Mouse (Mus musculus) urinary bladder, adult 18-20 months (tissue): ENCODE measurements around the gene 1600002K03Rik.
"Not testable (repeated sequence)": the region's sequence is repeated elsewhere in the genome, so short reads cannot be mapped to it uniquely, and the experiment has no call there.

Experiments
- DNase-seq, 2 experiments: peaks; one replicate each; pipeline ENCODE4 v3.0.0; 2022; ENCODE audit warnings: low spot score in 2 of 2, mixed read lengths in 2 of 2

1600002K03Rik gene

GRCm38 (mm10) chr10:80166136-80166535, 6.6 kb upstream of the 1600002K03Rik start:
- not testable (repeated sequence) for DNase-seq

DNA sequence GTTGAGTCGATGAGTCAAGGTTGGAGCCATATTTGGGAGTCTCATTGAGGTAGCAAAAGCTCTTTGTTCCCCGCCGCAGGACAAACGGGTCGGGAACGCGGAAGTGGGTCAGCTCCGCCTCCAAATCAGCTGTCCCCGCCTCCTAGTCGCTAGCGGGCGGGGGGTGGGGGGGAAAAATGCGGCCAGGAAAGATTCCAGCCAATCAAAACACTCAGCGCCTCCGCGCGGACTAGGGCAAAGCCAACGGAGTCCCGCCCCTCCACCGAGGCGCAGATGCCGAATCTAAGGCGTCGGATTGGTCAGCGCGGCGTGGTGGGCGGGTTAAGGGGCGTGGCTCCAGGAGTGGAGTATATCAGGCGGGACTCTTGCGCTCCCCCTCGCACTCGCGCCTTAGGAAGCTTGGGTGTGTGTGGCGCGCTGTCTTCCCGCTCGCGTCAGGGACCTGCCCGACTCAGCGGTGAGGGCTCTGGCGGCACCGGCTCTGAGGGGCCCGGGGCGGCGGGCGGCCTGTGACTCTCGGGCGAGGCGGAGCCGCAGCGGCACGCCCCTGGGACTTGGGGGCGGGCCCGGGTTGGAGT, 5.2 kb upstream of the 1600002K03Rik start:
- peak; percentile 96 to 99 for DNase-seq

- peak; percentile 90 for DNase-seq
Observed at GRCm38 (mm10) chr10:80168038-80168661, 4.6 kb upstream of the 1600002K03Rik start.

GRCm38 (mm10) chr10:80169070-80169469, 3.7 kb upstream of the 1600002K03Rik start:
- DNase-seq = no peak

- DNase-seq = no peak
Observed at GRCm38 (mm10) chr10:80169651-80170050, 3.1 kb upstream of the 1600002K03Rik start.

DNA sequence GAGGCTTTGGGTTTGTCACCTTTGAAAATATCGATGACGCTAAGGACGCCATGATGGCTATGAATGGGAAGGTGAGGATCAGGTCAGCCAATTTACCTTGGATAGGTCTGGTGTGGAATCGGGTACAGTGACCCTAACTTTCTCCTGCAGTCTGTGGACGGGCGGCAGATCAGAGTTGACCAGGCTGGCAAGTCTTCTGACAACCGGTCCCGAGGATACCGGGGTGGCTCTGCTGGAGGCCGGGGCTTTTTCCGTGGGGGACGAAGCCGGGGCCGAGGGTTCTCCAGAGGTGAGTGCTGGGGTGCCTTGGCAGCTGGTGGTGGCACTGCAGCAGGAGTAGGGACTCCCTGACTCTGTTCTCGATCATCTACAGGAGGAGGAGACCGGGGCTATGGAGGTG, 2.7 kb upstream of the 1600002K03Rik start:
- DNase-seq = no peak

GRCm38 (mm10) chr10:80170601-80171021, 2.1 kb upstream of the 1600002K03Rik start:
- DNase-seq = no peak

DNA sequence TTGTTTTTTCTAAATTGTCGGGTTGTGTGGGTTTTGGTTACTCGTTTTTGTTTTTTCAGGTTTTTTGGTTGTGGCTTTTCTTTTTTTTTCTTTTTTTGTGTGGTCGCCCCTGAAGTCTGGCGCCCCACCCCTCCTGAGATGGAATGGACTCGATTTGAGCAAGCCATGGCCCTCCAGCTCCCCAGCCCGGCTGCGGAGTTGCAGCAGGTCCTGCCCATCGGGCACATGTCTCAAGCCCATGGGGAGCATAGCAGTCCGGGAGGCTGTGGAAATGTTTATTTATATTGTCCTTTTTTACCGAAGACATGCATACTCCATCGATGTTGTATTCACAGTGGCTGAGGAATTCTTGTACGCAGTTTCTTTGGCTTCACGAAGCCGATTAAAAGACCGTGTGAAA, 1.5 kb upstream of the 1600002K03Rik start:
- DNase-seq = no peak

DNA sequence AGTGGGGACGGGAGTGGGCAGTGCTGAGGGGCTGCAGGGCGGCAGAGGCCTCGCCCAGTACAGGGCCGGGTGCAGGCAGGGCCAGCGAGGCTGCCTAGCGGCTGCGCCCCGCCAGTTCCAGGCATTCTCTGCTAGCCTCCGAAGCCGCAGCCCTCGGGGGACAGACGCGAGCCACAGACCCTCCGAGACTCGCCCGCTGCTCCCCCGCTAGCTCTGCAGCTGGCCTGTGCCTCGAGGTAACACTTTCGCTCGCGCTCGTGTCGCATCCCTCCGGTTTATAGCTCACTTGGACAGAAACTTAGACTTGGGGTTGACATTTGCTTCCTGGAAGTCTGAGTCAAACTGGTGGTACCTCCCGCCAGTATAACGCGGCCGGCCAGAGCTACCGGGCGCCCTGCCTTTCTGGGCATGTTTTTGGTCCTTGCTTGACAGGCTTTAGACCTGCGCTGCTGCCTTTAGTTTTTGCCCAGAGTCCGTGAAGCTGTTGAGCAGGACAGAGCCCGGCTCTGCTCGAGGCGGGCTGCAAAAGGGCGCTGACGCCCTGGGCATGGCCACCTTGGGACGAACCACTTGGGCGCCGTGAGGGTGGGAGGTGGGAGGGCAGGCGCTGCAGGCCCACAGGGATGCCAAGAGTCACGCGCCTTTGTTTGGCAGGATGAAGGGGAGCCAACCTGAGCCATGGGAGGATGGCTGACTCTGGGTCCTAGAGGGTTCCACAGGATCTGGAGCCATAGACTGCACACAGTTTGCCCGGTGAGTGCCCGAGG, 801 bp upstream of the 1600002K03Rik start:
- no peak for DNase-seq

DNA sequence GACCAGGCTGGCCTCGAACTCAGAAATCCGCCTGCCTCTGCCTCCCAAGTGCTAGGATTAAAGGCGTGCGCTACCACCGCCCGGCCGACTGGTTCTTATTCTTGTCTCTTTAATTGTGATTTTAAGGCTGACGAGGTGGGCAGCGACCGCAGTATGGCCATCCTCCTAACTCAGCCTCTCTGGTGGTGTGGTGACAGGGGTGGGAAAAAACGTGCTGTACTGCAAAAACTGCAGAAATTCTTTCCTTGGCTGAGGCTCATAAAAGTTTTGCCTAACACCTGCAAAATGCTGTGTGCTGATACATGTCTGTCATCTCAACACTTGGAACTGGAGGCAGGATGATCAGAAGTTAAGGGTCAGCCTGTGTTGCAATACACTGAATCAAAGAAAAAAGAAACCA, 614 bp downstream of the 1600002K03Rik start:
- no peak for DNase-seq

DNA sequence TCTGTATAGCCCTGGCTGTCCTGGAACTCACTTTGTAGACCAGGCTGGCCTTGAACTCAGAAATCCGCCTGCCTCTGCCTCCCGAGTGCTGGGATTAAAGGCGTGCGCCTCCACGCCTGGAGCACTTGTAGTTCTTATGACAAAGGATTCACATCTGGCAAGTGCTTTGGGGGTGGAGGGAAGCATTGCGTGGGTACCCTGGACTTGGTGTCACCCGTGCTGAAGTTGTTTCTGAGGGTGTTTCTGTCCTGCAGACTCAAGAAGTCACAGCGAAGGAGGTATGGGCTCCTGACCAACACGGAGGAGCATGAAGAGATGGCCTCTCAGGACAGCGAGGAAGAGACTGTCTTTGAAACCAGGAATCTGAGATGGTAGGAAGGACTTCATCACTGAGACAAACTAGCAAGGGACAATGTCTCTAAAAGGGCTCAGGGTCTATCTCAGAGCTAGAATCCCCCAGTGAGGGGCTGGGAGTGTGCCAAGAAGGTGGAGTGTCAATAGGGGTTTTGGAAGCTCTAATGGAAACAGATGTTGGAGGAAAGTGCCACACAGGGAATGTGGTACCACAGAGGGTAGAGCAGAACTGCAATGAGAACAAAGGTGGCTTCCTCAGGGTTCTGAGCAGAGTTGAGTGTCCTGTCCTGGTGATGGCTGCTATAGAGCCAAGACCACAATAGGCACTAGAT, 1.4 kb downstream of the 1600002K03Rik start:
- DNase-seq = no peak

- DNase-seq = no peak
Observed at GRCm38 (mm10) chr10:80174705-80175104, 2.0 kb downstream of the 1600002K03Rik start.

DNA sequence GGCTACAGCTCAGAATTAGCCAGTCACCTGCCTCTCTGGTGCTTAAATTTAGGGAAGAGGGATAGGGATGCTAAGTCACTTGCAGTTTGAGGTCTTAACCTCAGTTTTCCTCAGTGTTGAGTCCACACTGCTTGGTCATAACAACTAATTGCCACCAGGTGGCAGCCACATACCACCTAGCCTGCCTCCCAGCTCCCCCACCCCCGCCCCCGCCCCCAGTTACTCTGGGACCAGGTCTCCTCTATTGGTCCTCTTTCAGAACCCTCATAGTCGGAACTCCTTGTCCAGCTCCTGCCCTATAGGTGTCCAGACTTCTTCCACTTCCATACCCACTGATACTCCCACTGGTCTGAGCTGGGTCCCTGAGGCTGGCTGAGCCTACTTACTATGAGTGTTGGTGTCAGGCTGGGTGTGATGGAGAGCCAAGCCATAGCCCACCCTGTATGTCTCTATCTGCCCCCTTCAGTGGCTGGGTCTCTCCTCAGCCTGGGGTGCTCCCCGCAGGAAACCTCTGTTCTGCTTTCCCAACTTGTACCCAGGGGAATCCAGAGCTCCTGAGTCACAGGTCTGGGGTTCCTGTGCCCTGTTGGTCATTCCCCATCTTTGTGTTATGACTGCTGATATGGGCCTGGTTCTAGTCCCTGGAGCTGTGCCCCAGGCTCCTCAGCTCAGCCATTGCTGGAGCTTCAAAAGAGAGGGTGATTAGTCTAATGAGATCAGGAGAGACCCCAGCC, 3.0 kb downstream of the 1600002K03Rik start:
- no peak for DNase-seq

GRCm38 (mm10) chr10:80176270-80176834, 3.6 kb downstream of the 1600002K03Rik start:
- DNase-seq = no peak

GRCm38 (mm10) chr10:80177441-80178279, 4.9 kb downstream of the 1600002K03Rik start:
- DNase-seq = no peak

- DNase-seq = no peak
Observed at GRCm38 (mm10) chr10:80179068-80180051, 6.6 kb downstream of the 1600002K03Rik start, which contains the start of gene Efna2. TSS of gene Efna2 (plus strand) at chr10:80179482.

- no peak for DNase-seq
Observed at GRCm38 (mm10) chr10:80180288-80180687, 7.5 kb downstream of the 1600002K03Rik start.

- no peak for DNase-seq
Observed at GRCm38 (mm10) chr10:80180823-80181222, 8.1 kb downstream of the 1600002K03Rik start.

DNA sequence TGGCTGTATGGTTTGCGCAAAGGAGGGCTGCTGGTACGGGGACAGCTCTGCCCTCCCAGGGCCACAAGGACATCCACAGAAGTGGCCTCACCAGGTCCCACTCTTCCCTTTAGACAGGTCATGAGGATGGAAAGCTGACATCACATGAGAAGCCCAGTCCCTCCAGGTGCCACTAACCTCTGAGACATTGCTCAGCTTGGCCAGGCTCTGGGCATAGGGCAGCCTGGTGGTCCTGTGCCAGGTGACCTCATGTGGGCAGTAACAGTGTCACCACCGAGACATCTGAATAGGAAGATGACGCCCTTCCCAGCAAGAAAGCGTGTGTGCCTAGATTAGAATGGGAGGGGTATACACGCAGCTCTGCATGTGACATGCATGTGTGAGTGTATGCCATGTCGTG, 9.8 kb downstream of the 1600002K03Rik start:
- DNase-seq = no peak
